Mouse (Mus musculus): ENCODE measurements at regions not wholly inside any gene's neighbourhood (a gene's known extent, or its start where the extent isn't known, plus 50 kb on each side); places are given as distances from the start of the nearest gene placed in this dataset.

DNA sequence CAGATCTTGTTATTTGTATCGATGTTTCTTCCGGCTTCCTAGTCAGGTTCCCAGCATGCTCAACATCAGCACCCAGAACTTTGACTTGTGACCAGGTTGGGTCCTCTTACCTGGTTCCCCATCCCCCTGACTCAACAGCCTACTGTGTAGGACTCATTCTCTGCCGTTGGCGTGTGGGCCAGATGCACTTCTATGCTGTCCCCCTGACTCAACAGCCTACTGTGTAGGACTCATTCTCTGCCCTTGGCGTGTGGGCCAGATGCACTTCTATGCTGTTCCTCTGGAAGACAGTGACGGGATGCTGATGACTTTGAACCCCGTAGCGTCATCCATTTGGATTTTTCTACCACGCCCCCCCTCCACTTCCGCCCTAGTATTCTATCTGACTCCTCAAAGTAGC, 389.6 kb downstream of the Atp23 start:
- no peak for TF ChIP-seq GATA1 (IDR thresholded peaks at IDR 0.05; ENCODE audit: low read length)
- TF ChIP-seq TAL1 (IDR thresholded peaks at IDR 0.05; ENCODE audit: low read length) = no peak

All from erythroblast, embryonic 14.5 days (primary cell).